Mouse (Mus musculus) bone marrow, adult 2 months (tissue): ENCODE measurements at regions not wholly inside any gene's neighbourhood (a gene's known extent, or its start where the extent isn't known, plus 50 kb on each side); places are given as distances from the start of the nearest gene placed in this dataset.

Experiments
- CTCF ChIP-seq: fragments of 200-500 bp; IDR thresholded peaks from 2 replicates; pipeline ENCODE4 v1.5.1; 2011; ENCODE audit warnings: low read length, control low read depth; ENCODE audit not compliant: control insufficient read depth, insufficient read depth
- POLR2A ChIP-seq: fragments of 200-500 bp; IDR thresholded peaks from 2 replicates; pipeline ENCODE4 v1.6.1; 2011; ENCODE audit warnings: low read depth, mild to moderate bottlenecking, control low read depth, low read length, borderline replicate concordance; ENCODE audit not compliant: control insufficient read depth

GRCm38 (mm10) chr4:100717601-100718000 lies 58.9 kb upstream of the Cachd1 start:
- TF ChIP-seq CTCF (no peak), POLR2A (no peak)
